Mouse (Mus musculus) 3T3-L1 (cell line): ENCODE measurements at regions not wholly inside any gene's neighbourhood (a gene's known extent, or its start where the extent isn't known, plus 50 kb on each side); places are given as distances from the start of the nearest gene placed in this dataset.
A peak's percentile ranks its signal among the peaks of the same experiment; 100 is the strongest.

ENCODE experiments used
- DNase-seq: peaks from one replicate; pipeline ENCODE4 v3.0.0-alpha.2; 2015; ENCODE audit warnings: low read depth, low spot score

DNA sequence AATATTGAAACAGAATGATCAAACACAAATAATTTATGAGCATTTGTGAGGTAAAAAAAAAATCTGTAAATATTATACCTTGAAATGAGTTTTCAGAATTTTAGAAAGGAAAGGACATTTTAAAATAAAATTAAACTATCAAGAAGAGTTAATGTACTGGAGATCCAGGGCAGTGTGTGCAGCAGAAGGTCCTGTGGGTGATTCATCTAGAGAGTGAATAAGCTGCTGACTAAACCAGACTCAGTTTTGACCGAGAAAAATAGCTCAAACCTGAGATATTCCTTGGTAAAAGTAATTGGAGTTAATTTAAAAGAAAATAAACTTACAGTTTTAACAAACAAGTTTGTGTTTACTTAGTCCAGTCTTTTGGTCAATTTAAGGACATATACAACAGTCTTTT, 1118.6 kb upstream of the Celf2 start:
- DNase-seq = no peak

- peak; percentile 63 for DNase-seq
Observed at GRCm38 (mm10) chr2:8628485-8629208, 1119.3 kb upstream of the Celf2 start.

GRCm38 (mm10) chr2:8638082-8638481, 1128.7 kb upstream of the Celf2 start:
- peak; percentile 12 for DNase-seq

DNA sequence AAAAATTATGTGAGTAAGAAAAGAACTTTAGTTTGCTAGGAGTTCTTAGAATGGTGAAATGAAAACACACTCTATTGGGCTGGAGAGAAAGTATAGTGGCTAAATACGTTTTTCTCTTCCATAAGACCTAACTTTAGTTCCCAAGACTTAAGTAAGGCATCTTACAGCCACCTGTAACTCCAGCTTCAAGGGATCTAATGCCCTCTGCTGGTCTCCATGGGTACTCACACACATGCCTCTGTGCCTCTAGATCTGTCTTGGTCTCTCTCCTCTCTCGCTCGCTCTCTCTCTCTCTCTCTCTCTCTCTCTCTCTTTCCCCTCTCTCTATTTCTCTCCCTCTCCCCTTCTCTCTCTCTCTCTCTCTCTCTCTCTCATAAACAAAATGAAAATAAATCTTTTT, 1129.9 kb upstream of the Celf2 start:
- DNase-seq = peak; percentile 61

DNA sequence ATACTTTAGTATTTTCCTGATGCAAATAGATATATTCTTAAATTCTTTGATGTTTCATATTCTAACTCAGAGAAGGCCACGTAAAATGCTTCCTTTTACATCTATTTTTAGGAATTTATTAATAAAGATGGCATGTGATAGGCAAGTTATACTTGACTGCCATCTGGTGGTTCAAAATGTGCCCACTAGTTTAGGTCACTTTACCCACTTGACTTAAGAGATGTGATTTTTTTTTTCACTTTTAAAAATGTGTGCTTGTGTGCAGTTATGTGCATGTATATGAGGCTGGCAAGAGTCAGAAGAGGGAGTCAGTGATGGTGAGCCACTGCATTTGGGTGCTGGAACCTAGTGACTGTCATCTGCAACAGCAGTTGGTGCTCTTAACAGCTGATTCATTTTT, 1136.1 kb upstream of the Celf2 start:
- peak; percentile 70 for DNase-seq

DNA sequence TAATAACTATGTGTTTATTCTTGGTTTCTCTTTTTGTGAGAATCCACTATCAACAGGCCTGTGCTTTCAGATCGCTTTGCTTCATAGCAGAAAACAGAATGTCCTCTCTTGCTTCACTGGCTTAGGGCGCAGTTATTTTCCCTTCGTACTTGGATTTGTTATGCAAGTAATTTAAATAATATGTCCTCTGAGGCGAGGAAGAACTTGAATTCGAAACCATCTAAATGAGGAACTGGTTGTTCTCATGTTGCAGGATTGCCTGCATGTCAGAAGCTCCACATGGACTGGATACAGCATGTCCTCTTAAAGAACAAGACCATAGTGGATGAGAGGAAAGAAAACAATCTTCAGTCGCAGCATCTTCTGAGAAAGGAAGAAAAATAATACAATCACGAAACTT, 1151.2 kb upstream of the Celf2 start:
- no peak for DNase-seq

DNA sequence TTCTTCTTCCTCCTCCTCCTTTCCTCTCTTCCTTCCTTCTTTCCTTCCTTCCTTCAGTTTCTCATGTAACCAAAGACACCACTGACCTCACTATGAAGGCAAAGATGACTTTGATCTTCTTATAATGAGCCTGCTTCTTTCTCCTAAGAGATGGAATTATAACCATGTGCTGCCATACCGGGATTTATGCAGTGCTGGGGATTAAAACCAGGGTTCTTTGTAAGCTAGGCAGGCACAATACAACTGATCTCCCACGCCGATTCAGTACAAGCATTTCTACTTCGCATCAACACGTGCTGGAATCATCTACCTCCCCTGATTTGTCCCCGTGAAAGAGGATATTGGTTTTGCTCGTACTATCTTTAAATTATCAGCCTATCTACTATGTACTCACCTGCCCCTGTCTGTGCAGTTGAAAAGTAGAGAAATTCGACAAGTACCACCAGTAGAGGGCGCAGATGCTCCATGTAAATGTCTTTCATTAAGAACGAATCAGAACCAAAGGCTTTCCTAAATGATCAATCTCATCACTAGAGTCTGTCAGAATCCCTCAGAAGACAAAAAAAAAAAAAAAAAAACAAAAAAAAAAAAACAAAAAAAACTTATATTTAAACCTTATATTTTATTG, 1164.5 kb upstream of the Celf2 start:
- peak; percentile 81 for DNase-seq

GRCm38 (mm10) chr2:8675537-8675936, 1166.2 kb upstream of the Celf2 start:
- DNase-seq = peak; percentile 68

DNA sequence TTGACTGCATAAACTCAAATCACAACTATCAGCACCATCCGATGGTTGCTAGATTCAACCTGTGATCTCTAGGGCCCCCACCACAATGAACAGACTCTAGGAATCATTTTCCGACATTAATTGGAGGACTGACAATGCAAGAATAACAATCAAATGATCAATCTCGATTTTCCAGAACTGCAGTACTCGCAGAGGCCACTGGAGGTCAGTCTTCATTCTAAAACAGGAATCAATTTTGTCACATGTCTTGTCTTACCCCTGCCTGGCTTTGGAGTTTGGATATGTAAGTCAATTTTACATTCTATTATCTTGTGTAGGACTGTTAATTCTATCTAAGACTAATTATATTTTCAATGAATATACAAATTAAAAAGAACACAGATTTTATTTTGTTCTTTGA, 1167.2 kb upstream of the Celf2 start:
- peak; percentile 52 for DNase-seq

DNA sequence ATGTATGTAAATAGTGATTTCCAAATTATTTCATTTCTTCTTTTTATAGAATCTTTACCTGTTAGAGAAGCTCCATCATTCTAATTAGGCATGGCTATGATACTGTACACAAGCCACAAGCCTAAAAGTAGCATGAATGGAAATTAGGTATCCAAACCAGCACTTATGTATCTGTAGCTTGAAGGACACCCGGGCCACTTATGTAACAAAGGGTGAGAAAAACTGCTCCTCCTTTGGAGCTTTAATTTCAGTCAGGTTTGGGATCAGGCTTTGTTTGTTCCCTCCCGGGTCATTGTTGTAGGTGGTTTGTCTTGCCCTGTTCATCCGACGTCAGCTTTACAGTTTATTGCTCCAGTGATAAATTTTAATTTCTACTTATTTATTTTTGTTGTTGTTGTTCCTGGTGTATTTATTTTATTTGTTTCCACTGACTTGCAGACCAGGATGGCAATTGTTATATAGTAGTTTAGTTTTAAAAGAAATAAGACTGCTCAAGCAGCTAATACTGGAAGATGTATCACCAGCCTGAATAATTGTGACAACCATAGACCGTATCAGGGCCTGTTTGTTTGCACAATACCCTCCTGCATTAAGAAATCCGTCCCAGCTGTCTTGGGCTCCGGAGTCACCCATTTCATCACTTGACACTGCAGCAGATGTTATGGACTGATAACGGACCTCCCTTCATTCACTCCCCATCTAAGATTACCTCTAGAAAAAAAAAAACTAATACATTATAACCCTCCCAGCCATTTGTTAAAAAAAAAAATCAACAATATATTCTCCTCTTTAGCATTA, 1181.7 kb upstream of the Celf2 start:
- DNase-seq = no peak

GRCm38 (mm10) chr2:8729306-8729705, 1151.7 kb upstream of the 4930412O13Rik start:
- DNase-seq = no peak

DNA sequence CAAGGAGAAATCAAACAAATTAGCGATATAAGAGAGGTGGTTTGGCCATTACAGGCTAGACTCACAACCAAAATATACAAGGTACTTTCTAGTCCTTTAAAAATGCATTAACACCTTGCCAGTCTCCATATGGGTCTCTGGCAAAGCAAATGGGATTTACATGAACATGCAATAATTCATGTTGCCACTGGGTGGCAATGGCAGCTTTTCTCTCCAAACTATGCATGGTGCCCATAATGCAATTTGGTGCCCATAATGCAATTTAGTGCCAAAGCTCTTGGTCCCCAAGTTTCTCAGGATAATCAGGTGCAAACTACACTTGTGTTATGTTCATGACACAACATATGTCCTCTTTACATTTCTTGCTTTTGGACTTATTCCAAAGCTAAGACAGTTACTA, 1126.9 kb upstream of the 4930412O13Rik start:
- DNase-seq = peak; percentile 70

- no peak for DNase-seq
Observed at GRCm38 (mm10) chr2:8756546-8756945, 1124.5 kb upstream of the 4930412O13Rik start.

GRCm38 (mm10) chr2:8770636-8771035, 1110.4 kb upstream of the 4930412O13Rik start:
- DNase-seq = peak; percentile 79

- peak; percentile 72 for DNase-seq
Observed at GRCm38 (mm10) chr2:8781152-8781935, 1099.7 kb upstream of the 4930412O13Rik start.

GRCm38 (mm10) chr2:8782225-8782624, 1098.8 kb upstream of the 4930412O13Rik start:
- DNase-seq = peak; percentile 58

DNA sequence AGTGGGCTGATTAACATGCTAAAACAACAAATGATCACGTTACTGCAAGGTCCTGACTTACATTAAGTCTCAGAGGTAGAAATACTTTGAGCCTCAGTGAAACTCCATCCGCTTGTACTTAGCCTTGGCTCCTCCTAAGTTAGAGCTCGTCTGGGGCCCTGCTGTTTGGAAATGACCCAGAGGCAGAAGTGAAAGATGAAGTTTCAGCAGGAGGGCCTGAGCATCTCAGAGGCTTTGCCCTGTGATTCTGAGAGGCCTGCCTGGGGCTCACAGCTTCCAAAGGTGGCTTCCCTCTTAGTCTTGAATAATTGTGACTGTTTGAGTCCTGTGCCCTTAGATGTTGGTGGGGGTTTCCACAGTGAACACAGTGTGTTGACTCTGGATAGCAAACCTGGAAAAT, 1079.0 kb upstream of the 4930412O13Rik start:
- DNase-seq = no peak

GRCm38 (mm10) chr2:8809609-8810008, 1071.4 kb upstream of the 4930412O13Rik start:
- DNase-seq = no peak

GRCm38 (mm10) chr2:8818127-8818526, 1062.9 kb upstream of the 4930412O13Rik start:
- DNase-seq = peak; percentile 71

GRCm38 (mm10) chr2:8825406-8825805, 1055.6 kb upstream of the 4930412O13Rik start:
- DNase-seq = no peak
